Mouse (Mus musculus) inflammation-experienced regulatory T-cells, adult 6 months (primary cell): Measurements from ENCODE around the gene Bcat1. TPM values are rescaled to one million over a fixed set of nuclear protein-coding genes. Genes with fewer than 3 reads are reported as not detected.

Experiments
- ATAC-seq: one replicate; pipeline ENCODE4 v1.8.0; 2017
- polyA plus RNA-seq, 3 experiments: library from polyadenylated mRNA; unstranded; fragments of 100-300 nt; shearing (Covaris generic); gene quantifications; one replicate each; pipeline ENCODE4 v1.2.1; 2017

Gene Bcat1
- polyA plus RNA-seq, 3 experiments from 2014 or later = 13.7 to 17.8 (median 14.5) TPM

GRCm38 (mm10) chr6:145052669-145053068 is 23.3 kb downstream of the Bcat1 start:
- no peak for ATAC-seq

- no peak for ATAC-seq
Measured at GRCm38 (mm10) chr6:145050899-145051298, 25.1 kb downstream of the Bcat1 start.

GRCm38 (mm10) chr6:145048131-145048997 is 27.6 kb downstream of the Bcat1 start:
- ATAC-seq = no peak

DNA sequence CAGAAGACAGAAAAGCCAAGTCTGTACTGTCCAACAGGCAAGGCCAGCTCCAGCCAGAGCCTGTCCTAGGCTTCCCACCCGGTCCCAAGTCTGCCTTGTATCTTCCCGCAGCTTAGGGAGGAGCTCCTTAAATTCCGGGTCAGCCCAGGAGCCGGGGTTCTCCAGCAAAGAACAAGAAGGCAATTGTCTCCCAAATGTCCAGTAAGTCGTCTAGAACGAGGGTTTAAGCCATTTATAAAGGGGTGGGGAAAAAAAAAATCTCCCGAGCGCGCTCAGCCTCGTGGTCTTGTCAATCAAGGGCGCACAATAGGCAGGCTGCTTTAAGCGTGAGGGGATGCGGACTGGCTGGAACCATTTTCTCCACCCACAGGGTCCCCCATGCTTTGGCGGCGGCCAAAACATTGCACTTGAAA is 28.5 kb downstream of the Bcat1 start:
- ATAC-seq = no peak

DNA sequence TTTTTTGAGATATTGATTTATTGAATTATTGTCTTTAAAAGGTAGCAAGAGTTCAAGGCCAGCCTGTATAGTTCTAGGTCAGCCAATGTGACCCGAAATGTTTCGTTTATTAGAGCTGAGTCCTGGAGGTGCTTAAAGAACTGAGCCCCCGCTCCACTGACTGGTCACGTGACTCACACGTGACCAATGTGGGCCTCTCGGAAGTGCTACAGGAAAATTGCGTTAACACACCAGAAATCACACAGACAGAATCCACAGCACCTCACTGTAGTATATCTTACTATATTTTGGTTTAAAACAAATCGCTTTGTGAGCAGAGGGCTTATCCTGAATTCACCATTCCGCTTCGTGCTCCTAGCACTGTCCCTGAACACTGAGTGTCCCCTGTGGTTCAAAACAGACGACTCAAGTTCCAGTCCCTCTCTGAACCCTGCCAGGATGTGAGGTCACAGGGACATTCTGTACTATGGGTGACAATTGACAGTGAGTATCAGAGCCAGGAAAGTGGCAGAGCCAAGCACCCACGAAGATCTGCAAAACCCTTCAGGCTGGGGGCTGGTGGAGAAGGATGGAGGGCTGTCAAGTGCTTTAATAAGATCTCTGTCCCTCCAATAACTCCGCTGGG is 29.6 kb downstream of the Bcat1 start:
- ATAC-seq = no peak

- no peak for ATAC-seq
Measured at GRCm38 (mm10) chr6:145044916-145045574, 30.9 kb downstream of the Bcat1 start.

DNA sequence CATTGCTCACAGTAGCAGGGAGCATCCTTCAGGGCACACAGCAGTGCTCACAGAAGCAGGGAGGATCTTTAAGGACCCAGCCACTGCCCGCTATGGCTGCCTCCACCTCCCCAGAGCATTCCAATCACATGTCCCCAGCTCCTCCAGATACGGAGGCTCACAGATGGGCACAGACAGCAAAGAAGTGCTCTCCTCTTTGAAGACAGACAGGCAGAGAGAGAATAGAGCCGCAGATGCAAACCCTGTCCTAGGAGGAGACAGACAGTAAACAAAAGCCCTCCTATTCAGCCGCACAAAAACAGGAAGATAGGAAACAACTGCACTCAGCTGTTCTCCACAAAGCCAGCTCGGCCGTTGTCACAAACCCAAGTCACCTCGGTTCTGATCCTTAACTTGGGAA is 35.3 kb downstream of the Bcat1 start:
- no peak for ATAC-seq

- ATAC-seq = no peak
Measured at GRCm38 (mm10) chr6:145037626-145038025, 38.4 kb downstream of the Bcat1 start.

- ATAC-seq = no peak
Measured at GRCm38 (mm10) chr6:145035412-145035811, 40.6 kb downstream of the Bcat1 start.

DNA sequence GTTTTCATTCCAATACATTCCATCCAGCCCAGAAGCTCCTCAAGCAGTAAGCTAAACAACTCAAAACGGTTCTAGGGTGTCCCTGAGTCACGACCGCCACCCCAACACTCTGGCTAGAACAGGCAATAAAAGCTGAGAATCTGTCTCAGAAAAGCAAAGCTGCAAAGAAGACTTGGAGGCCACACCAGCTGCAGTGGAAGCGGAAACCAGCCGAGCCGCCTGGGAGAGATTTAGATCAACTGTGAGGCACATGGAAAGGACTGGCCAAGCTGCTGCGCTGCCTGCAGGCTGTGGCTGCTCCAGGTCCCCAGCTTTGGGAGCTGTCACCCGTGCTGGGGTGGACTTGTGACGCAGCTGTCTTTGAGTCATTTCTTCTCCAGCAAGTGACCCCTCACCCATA is 45.4 kb downstream of the Bcat1 start:
- ATAC-seq = no peak

DNA sequence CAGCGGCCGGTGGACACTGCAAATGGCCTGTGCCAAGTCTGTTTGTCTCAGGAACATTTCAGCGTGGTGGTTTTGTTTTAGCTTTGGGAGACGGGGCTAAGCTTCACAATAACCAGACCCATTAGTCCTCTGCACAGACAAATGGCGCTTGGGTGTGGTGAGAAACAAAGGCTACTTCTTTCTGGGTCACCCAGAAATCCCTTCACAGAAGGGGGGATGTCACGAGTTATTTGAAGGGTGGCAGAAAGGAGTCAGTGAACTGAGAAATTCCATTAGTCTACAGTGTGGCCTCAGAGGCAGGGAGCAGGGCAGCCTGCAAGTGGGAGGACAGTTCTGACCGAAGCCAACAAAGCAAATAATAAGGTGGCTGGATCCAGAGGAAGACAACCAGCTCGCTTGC is 52.0 kb downstream of the Bcat1 start:
- no peak for ATAC-seq

DNA sequence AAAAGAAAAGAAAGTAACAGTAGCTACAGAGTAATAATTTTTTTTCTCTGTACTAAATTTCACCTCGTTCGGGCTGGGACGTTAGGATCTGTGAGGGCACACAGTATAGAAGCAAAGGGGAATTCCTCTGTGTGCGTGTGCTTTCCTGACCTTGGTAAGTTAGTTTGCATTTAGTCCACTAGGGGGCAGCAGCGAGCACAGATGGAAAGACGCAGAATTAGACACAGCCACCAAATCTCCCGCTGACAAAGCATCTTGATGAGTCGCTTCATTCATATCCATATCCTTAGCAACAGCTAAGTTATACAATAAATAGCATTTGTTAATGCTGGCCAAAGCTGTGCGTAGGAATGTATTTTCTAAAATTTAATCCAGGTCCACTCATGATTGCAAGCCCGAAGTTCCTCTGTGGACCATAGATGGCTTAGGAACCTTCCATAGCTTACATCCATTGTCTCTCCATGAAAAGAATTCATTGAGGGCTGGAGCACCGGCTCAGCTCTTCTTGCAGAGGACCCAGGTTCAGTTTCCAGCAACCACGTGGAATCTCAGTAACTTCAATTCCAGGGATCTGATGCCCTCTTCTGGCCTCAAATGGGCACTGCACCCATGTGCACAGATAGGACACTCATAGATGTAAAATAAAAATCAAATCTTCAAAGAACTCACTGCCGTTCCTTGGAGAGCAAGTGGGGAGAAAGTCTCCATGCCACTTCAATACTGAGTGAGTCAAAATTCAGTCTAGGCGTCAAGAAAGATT is 52.8 kb downstream of the Bcat1 start:
- ATAC-seq = no peak

- ATAC-seq = no peak
Measured at GRCm38 (mm10) chr6:145022349-145022748, 53.6 kb downstream of the Bcat1 start.

- ATAC-seq = no peak
Measured at GRCm38 (mm10) chr6:145020553-145020952, 55.4 kb downstream of the Bcat1 start.

DNA sequence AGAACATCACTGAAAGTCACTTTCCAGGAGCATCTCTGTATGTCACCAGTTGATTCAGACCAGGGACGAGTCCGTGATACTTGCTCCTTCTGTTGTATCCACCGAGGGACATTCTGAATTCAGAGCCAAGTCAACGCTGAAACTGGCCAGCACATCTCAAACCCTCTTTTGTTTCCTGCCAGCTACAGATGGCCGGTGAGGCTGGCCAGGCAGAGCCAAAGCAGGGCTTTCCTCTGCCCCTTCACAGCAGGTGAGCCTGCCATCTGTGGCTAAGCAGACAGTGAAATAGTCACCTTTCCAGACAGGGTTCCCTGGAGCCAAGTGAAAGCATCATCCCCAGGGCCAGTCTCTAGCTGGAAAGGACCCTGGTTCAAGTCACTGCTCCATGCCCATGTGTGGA is 57.7 kb downstream of the Bcat1 start:
- ATAC-seq = no peak

- no peak for ATAC-seq
Measured at GRCm38 (mm10) chr6:145017508-145017907, 58.5 kb downstream of the Bcat1 start.

- ATAC-seq = no peak
Measured at GRCm38 (mm10) chr6:145016639-145017038, 59.3 kb downstream of the Bcat1 start.

DNA sequence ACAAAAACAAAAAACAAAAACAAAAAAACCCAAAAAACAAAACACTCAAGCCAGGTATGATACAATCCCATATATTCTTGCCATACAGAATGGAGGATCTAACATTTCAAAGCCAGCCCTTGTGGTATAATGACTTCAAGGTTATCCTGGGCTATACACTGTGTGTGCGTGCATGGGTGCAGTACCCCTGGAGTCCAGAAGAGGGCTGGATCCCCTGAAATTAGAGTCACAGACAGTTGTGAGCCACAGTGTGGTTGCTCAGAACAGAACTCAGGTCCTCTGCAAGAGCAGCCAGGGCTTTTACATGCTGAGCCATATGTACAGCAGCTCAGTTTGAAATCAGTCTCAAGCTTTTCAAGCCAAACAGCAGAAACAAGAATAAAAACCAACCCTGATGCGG is 61.0 kb downstream of the Bcat1 start:
- no peak for ATAC-seq

GRCm38 (mm10) chr6:145012699-145013098 is 63.3 kb downstream of the Bcat1 start:
- ATAC-seq = no peak

DNA sequence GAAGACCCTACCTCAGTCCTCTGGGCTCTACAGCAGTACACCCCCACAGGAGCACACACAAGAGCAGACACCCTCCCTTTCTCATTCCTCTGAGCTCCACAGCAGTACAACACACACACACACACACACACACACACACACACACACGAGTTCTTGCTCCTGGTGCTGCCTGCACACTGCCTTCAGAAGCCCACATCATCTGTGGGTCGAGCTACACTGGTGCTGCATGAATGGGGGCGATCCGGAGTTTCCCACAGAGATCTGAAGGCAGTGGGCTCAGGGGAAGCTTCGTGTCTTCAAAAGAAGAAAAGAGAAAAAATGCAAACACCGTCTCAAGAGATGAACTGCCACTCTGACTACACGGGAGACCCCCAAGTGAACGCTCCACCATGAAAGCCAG is 64.8 kb downstream of the Bcat1 start:
- no peak for ATAC-seq

GRCm38 (mm10) chr6:145009859-145010818 is 65.8 kb downstream of the Bcat1 start:
- no peak for ATAC-seq

DNA sequence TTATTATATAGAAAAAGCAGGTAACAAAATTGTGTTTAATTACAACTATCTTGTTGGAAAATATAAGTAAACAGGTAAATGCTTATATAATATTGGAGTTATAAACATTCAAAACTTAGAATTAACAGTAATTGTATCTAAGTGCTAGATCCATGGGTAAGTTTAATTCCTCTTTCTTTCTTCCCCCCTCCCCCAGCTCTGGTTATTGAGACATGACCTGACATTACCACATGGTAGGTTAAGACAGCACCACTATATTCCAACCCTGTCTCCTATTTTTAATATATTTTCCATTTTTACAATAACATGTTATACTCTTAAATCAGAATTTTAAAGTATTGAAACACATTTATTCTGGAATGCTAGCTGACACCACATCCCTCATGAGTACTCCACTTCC is 72.5 kb downstream of the Bcat1 start:
- ATAC-seq = no peak
